Mouse (Mus musculus) spleen, adult 10 weeks (tissue): Measurements from ENCODE around the gene Riox2. TPM values are rescaled to one million over a fixed set of nuclear protein-coding genes. Genes with fewer than 3 reads are reported as not detected.

Experiments
- polyA plus RNA-seq: library from polyadenylated mRNA; stranded (reverse); fragments of 350-450 nt; fragmentation: Illumina TruSeq; extraction: RNeasy Lipid Tissue Mini Kit (QIAGEN cat#74804); gene quantifications from one replicate; pipeline ENCODE4 v1.2.3, GENCODE M21; 2015; ENCODE audit warnings: low replicate concordance; ENCODE audit not compliant: insufficient read depth

Gene Riox2
- polyA plus RNA-seq = 66.3 TPM

GRCm38 (mm10) chr16:59471637-59472278, at the start of gene Riox2:
TSS of gene Riox2 (plus strand) at chr16:59471775.

Other genes with a start within 250 kb of the Riox2 start
- not detected for gene Olfr201, start 199.1 kb upstream of the Riox2 start, polyA plus RNA-seq
- gene Olfr202, start 185.0 kb upstream of the Riox2 start, polyA plus RNA-seq = not detected
- not detected for gene Olfr203, start 172.9 kb upstream of the Riox2 start, polyA plus RNA-seq
- gene Olfr204, start 153.5 kb upstream of the Riox2 start, polyA plus RNA-seq = not detected
- gene Olfr205, start 140.6 kb upstream of the Riox2 start, polyA plus RNA-seq = not detected
- gene Olfr206, start 122.5 kb upstream of the Riox2 start, polyA plus RNA-seq = not detected
- not detected for gene Olfr209, start 107.8 kb upstream of the Riox2 start, polyA plus RNA-seq
- not detected for gene Gabrr3, start 64.4 kb upstream of the Riox2 start, polyA plus RNA-seq
- gene Crybg3, start 129.2 kb downstream of the Riox2 start, polyA plus RNA-seq = 10.6 TPM
- gene Arl6, start 167.6 kb downstream of the Riox2 start, polyA plus RNA-seq = 5.8 TPM